Mouse (Mus musculus): ENCODE results near the gene Ntsr1.

Gene Ntsr1

DNA sequence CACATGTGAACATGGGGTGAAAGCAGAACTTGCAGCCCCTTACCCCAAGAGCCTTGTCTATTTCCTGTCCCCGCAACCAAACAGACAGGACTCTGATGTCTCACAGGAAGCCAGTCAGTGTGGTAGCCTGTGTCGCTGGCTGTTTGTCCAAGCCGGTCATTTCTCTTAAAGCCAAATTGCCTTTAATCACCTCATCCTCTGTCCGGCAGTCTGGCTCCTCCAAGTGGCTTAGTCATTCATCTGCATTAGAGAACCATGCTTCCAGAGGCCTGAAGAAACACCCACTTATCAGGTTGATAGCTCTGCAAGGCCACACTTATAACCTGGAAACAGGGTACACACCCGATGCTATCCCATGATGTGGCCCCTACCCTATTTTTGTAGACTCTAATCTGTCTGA lies 62.4 kb downstream of the Ntsr1 start:
- DNase-seq (ENCODE audit: low read depth) = no peak

DNA sequence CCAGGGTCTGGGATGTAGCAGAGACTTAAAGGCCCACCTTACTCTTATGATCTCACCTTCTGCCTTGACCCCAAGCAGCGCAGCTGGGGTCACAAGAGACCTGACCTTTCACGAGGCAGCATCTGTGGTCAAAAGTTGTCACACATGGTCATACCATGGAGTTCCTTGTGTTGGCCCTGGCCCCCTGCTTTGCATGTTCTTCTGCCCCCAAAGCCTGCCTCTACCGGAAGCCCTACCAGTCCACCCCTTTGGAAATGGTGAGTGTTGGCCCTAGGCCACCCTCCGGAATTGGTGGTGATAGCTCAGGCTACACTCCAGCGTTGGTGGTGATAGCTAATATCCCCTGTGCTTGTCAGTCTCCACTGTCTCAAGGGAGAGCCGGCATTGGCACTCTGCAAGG lies 63.5 kb downstream of the Ntsr1 start:
- DNase-seq (ENCODE audit: low read depth) = no peak

DNA sequence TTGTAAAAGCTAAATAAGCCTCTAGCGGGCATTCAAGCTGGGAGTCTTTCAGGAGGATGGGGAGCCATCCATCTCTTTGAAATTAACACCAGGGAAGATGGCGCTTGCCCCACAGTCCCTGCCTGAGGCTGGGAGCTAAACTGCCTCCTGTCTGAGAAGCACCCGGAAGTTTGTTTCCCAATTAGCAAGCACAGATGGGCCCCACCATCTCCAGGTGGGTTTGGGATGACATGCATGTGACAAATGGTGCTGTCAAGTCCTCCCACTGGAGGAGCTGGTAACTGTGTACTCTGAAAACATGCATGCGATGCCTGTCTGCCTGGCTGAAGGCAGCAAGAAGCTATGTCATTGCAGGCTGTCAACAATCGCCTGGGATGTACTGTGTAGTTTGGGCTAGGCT lies 64.1 kb downstream of the Ntsr1 start:
- no peak for DNase-seq (ENCODE audit: low read depth)

DNA sequence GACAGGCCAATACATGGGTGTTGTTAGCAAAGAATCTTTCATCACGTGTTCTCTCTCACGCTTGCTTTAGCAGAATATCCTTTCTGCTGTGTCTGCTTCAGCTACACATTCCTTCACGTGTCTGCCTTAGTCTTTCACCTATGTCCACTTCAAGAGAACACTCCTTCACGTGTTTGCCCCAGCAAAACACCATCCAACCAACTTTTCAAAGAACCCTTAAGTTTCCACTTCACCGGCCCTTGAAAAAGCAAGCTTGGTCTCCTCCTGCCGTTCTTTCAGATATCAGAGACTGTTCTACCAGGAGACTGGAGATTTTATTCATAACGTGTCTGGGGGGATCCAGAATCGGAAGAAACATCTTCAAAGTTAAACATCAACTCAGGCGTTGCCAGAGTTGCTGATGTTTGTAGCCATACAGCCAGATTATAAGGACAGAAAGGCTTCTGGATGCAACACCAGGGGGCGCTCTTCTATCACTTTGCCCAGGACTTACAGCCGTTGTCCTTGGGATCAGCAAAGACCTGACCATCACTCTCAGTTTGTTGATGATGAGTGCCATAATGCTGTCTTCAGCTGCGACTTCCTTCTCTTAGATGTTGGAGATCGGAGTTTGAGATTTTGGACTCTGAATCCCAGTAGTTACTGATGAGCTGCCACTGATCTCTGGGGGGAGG lies 66.6 kb downstream of the Ntsr1 start:
- DNase-seq (ENCODE audit: low read depth) = peak; percentile 85

DNA sequence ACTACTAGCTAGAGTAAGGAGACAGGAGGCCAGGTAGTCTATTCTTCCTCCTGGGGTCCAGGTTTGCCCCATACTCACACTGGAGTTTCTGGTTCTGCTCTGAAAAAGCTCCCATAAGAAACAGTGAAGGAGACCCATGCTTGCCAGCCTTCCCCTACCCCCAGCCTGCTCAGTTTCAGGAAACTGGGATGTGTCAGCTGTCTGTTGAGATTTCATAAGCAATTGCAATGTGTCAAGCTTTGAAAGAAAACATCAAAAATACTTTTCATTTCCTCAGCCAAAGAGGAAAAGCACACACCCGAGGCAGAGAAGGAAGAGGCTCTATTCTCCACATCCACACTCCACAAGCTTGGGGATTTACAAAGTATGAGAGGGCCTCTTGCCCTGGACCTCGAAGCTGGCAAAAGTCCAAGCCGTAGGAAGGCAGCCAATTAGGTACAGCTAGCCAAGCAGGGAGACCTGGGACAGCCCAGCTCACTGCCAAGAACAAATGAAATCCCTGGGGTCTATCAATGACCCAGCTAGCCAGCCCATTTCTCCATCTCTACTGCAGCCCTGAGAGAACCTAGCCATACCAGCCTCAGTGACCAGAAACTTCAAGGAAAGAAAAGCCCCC lies 69.4 kb downstream of the Ntsr1 start:
- no peak for DNase-seq (ENCODE audit: low read depth)

DNA sequence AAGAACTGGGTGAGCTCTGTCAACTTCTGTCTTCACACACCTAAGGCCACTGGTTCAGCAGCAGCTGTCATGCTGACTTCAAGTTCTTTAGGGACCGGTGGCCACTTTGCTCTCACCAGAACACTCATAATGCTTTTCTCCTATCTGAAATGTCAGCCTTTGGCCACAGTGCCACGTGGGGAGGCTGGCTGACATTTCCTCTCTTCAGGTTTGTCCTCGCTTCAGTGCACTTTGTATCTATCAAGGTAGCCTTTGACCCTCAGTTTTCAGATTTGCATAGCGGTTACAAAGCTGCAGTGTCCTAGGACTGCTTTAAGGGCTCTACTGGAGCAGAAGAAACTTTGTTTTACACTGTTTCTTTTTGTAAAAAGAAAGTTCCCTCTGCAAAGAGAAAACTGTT lies 76.7 kb downstream of the Ntsr1 start:
- DNase-seq (ENCODE audit: low read depth) = no peak

DNA sequence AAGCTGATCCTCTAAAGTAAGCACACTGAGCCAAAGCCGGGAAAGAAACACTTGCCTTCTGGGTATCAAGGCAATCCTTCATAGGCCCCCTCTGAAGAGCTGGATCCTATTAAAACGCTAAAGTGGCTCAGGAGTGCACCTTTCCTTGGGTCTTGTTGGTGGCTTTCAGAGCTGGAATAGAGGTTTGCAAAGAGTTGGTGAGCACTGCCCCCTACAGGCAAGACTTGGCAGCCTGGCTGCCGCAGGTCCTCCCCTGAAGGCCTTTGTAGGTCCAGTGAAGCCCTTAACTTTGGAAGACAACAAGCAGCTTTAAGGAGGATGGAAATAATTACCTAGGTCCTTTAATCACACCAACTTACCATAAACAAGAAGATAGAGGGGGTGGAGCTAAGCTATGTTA lies 78.9 kb downstream of the Ntsr1 start:
- peak; percentile 84 for DNase-seq (ENCODE audit: low read depth)

DNA sequence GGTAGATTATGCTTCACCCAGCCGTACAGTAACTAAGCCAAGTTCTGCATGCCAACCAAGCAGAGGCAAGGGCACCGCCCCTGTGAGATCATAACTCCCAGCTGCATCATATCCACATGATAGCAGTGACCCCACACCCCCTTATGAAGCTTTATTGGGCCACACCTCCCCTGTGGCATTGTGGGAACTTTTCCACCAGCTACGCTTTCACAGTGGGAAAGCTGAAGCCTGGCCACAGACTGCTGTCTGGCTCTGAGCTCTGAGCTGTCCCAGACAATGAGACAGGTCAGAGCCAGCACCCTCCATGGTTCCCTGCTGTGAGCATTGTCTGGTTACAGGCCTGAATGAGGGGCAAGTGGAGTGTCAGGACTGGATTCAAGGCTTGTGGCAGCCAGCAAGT lies 81.2 kb downstream of the Ntsr1 start, which contains the start of gene Mrgbp:
Mrgbp (plus strand) TSS at position 303 of the 400 bp plus-strand sequence.
- no peak for DNase-seq (ENCODE audit: low read depth)

DNA sequence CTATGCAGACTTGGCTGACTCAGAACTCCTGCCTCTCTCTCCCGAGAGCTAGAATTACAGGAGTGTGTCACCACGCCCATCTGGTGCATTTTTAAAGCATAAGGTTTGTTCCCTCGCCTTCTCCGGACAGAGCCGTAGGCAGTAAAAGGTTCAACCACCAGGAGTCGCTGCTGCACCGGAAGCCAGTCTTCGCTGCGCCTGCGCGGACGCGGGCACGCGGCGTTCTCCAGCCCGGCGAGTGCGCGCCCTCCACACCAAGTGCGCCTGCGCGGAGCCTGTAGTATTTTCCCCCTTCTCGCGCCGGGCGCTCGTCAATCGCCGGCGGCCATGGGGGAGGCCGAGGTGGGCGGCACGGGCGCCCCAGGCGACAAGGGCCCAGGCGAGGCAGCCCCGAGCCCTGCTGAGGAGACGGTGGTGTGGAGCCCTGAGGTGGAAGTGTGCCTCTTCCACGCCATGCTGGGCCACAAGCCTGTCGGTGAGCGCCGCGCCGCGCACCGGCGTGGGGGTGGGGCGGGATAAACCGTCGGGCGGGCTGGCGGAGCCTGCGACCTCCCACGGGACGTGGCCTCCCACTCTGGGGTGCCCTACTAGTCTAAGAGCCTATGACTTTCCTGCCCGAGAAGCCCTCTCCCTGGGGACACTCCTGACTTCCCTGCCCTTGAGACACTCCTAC lies 82.8 kb downstream of the Ntsr1 start:
- DNase-seq (ENCODE audit: low read depth) = peak; percentile 98

DNA sequence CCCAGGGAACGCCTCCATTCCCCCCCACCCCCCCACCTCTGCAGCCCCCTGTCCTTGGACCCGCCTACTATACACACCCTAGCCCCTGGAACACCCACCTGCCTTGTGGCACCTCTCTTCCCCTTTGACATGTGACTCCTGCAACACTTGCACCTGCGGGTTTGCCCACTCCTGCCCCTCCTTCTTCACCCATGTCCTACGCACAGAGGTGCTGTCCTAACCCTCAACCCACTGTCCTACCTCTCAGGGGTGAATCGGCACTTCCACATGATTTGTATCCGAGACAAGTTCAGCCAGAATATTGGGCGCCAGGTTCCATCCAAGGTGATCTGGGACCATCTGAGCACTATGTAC lies 83.4 kb downstream of the Ntsr1 start:
- DNase-seq (ENCODE audit: low read depth) = peak; percentile 51

DNA sequence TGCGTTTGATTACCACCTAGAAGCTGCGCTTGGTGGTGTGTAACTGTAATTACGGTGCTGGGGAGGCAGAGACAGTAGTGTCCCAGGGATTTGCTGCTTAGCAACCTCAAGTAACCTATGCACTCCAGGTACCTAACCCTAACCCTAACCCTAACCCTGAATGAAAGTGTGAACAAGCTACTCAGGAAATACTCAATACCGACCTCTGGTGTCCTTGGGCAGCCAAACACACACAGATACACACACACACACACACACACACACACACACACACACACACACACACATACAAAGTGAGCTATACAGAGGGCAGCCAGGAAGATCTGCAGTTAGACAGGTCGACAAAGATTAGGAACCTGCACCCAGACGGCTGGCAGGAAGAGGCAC lies 89.0 kb downstream of the Ntsr1 start:
- DNase-seq (ENCODE audit: low read depth) = no peak

DNA sequence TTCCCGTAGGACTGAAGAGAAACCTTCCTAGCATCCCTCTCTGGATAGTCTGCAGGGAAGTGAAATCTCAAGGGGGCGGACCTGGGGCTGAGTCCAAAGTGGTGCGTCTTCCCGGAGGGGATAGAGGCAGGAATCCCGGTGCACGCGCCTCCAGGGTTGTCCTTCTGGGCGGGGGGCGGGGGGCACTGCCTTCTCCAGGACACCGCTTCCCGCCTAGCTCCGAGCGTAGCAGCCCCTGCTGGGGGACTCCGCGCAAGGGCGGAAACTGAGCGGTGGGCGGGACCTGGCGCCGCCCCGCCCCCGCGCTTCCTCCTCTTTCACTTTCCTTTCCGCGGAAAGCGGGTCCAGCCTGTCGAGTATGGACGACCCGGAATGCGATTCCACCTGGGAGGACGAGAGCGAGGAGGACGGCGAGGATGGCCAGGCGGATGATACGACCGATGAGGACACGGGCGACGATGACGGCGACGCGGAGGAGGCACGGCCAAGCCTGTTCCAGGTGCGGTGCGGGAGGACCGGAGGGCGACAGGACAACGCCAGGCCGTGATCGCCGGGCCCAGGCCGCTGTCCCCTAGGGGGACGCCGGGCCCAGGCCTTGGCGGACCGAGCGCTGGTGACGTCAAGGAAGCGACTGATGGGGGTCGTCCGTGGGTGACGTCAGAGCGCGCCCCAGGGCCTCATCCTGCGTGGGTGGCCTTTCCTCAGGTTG lies 89.5 kb downstream of the Ntsr1 start, which contains the start of gene Ogfr:
Ogfr (plus strand) TSS at position 123 of the 709 bp plus-strand sequence.
- peak; percentile 94 for DNase-seq (ENCODE audit: low read depth)

Measured in induced T-regulatory cell, adult 2 months (primary cell).